Mouse (Mus musculus): ENCODE results near the gene Sephs2. TPM values are rescaled to one million over a fixed set of nuclear protein-coding genes. Genes with fewer than 3 reads are reported as not detected.

The Sephs2 gene
- total and polyA plus RNA-seq, 2 experiments from 2014 or later = 83.2 to 83.9 TPM

- H3K27me3 ChIP-seq (ENCODE audit: insufficient read depth, low read length) = no peaks in the 10 kb centered on the region
- H3K9ac ChIP-seq (replicated peaks; ENCODE audit: low read length) = no peak overlapping the region
- no peak for TF ChIP-seq CTCF (IDR thresholded peaks at IDR 0.05; ENCODE audit: low read depth)
- H3K4me3 ChIP-seq (ENCODE audit: low read length) = no peak overlapping the region
- H3K4me1 ChIP-seq (ENCODE audit: insufficient read depth, low read length) = no peaks in the 10 kb centered on the region
- ATAC-seq = no peak
- DNase-seq (ENCODE audit: low spot score) = no peak
- no peaks in the 10 kb centered on the region for H3K36me3 ChIP-seq (ENCODE audit: insufficient read depth, low read length)
- H3K9me3 ChIP-seq (ENCODE audit: low read length) = no peaks in the 10 kb centered on the region
- no peak overlapping the region for H3K4me2 ChIP-seq (ENCODE audit: low read depth, low read length)
- WGBS = 92% methylated on average over 2 of the region's 2 CpGs
- H3K27ac ChIP-seq = no peak overlapping the region
These were observed 8.3 kb upstream of the Sephs2 start for GRCm38 (mm10) chr7:127282190-127282589.

GRCm38 (mm10) chr7:127281114-127281513 lies 7.3 kb upstream of the Sephs2 start:
- TF ChIP-seq CTCF (IDR thresholded peaks at IDR 0.05; ENCODE audit: low read depth) = no peak
- Histone ChIP-seq H3K9ac (replicated peaks; ENCODE audit: low read length) (no peak overlapping the region), H3K27ac (no peak overlapping the region), H3K4me3 (ENCODE audit: low read length) (no peak overlapping the region), H3K36me3 (ENCODE audit: insufficient read depth, low read length) (no peaks in the 10 kb centered on the region), H3K27me3 (ENCODE audit: insufficient read depth, low read length) (no peaks in the 10 kb centered on the region), H3K4me2 (ENCODE audit: low read depth, low read length) (no peak overlapping the region), H3K9me3 (ENCODE audit: low read length) (no peaks in the 10 kb centered on the region), H3K4me1 (ENCODE audit: insufficient read depth, low read length) (no peaks in the 10 kb centered on the region)
- DNase-seq (ENCODE audit: low spot score) (no peak), ATAC-seq (no peak)
- WGBS = 74% methylated on average over 4 of the region's 4 CpGs

GRCm38 (mm10) chr7:127280092-127280491 lies 6.2 kb upstream of the Sephs2 start:
- DNase-seq (ENCODE audit: low spot score) (no peak), ATAC-seq (no peak)
- no peak for TF ChIP-seq CTCF (IDR thresholded peaks at IDR 0.05; ENCODE audit: low read depth)
- Histone ChIP-seq H3K27me3 (ENCODE audit: insufficient read depth, low read length) (no peaks in the 10 kb centered on the region), H3K4me2 (ENCODE audit: low read depth, low read length) (no peak overlapping the region), H3K9me3 (ENCODE audit: low read length) (no peaks in the 10 kb centered on the region), H3K27ac (no peak overlapping the region), H3K4me1 (ENCODE audit: insufficient read depth, low read length) (no peaks in the 10 kb centered on the region), H3K4me3 (ENCODE audit: low read length) (no peak overlapping the region), H3K9ac (replicated peaks; ENCODE audit: low read length) (no peak overlapping the region), H3K36me3 (ENCODE audit: insufficient read depth, low read length) (no peaks in the 10 kb centered on the region)
- 71% methylated on average over 3 of the region's 3 CpGs for WGBS

GRCm38 (mm10) chr7:127278311-127278710 lies 4.5 kb upstream of the Sephs2 start:
- peak; percentile 59 for DNase-seq (ENCODE audit: low spot score)
- Histone ChIP-seq H3K27me3 (ENCODE audit: insufficient read depth, low read length) (no peaks in the 10 kb centered on the region), H3K36me3 (ENCODE audit: insufficient read depth, low read length) (no peaks in the 10 kb centered on the region)

GRCm38 (mm10) chr7:127276519-127276961 lies 2.7 kb upstream of the Sephs2 start:
- H3K27me3 ChIP-seq (ENCODE audit: insufficient read depth, low read length) = no peaks in the 10 kb centered on the region
- no peaks in the 10 kb centered on the region for H3K36me3 ChIP-seq (ENCODE audit: insufficient read depth, low read length)
- H3K4me3 ChIP-seq (ENCODE audit: low read length) = no peak overlapping the region
- H3K9me3 ChIP-seq (ENCODE audit: low read length) = no peaks in the 10 kb centered on the region
- H3K4me2 ChIP-seq (ENCODE audit: low read depth, low read length) = no peak overlapping the region
- ATAC-seq (no peak), DNase-seq (ENCODE audit: low spot score) (no peak)
- H3K9ac ChIP-seq (replicated peaks; ENCODE audit: low read length) = no peak overlapping the region
- H3K4me1 ChIP-seq (ENCODE audit: insufficient read depth, low read length) = peaks cover 11% of the 10 kb centered on the region
- WGBS = 68% methylated on average over 5 of the region's 5 CpGs
- H3K27ac ChIP-seq = no peak overlapping the region
- no peak for TF ChIP-seq CTCF (IDR thresholded peaks at IDR 0.05; ENCODE audit: low read depth)

More at GRCm38 (mm10) chr7:127278311-127278710, 4.5 kb upstream of the Sephs2 start:
- 15% methylated on average over 8 of the region's 8 CpGs for WGBS
- no peak overlapping the region for H3K4me2 ChIP-seq (ENCODE audit: low read depth, low read length)
- H3K9ac ChIP-seq (replicated peaks; ENCODE audit: low read length) = no peak overlapping the region
- H3K9me3 ChIP-seq (ENCODE audit: low read length) = no peaks in the 10 kb centered on the region
- no peaks in the 10 kb centered on the region for H3K4me1 ChIP-seq (ENCODE audit: insufficient read depth, low read length)
- ATAC-seq = peak; percentile 31; the same call in 1 of the 2 replicates
- H3K27ac ChIP-seq = no peak overlapping the region
- peak; percentile 68 for TF ChIP-seq CTCF (IDR thresholded peaks at IDR 0.05; ENCODE audit: low read depth)
- no peak overlapping the region for H3K4me3 ChIP-seq (ENCODE audit: low read length)

- Histone ChIP-seq H3K4me1 (ENCODE audit: insufficient read depth, low read length) (peaks cover 11% of the 10 kb centered on the region), H3K9me3 (ENCODE audit: low read length) (no peaks in the 10 kb centered on the region), H3K27ac (peak overlapping the region; percentile 82), H3K36me3 (ENCODE audit: insufficient read depth, low read length) (no peaks in the 10 kb centered on the region), H3K4me3 (ENCODE audit: low read length) (peak overlapping the region; percentile 73), H3K4me2 (ENCODE audit: low read depth, low read length) (peak overlapping the region; percentile 90), H3K9ac (replicated peaks; ENCODE audit: low read length) (peak overlapping the region; percentile 86), H3K27me3 (ENCODE audit: insufficient read depth, low read length) (no peaks in the 10 kb centered on the region)
- no peak for TF ChIP-seq CTCF (IDR thresholded peaks at IDR 0.05; ENCODE audit: low read depth)
- peak; percentile 77 for ATAC-seq
- DNase-seq (ENCODE audit: low spot score) = peak; percentile 56
- 13% methylated on average over 50 of the region's 50 CpGs for WGBS
These were observed 534 bp downstream of the Sephs2 start for GRCm38 (mm10) chr7:127273118-127273923.

GRCm38 (mm10) chr7:127272566-127272965 lies 1.3 kb downstream of the Sephs2 start:
- H3K9ac ChIP-seq (replicated peaks; ENCODE audit: low read length) = peak overlapping the region; percentile 86; the same call in 1 of the 2 replicates
- ATAC-seq (no peak), DNase-seq (ENCODE audit: low spot score) (no peak)
- no peak for TF ChIP-seq CTCF (IDR thresholded peaks at IDR 0.05; ENCODE audit: low read depth)
- no peaks in the 10 kb centered on the region for H3K27me3 ChIP-seq (ENCODE audit: insufficient read depth, low read length)
- no peak overlapping the region for H3K27ac ChIP-seq
- H3K4me3 ChIP-seq (ENCODE audit: low read length) = 0 out of 2 replicates have a peak overlapping the region, but pooled peaks have one; percentile 73
- H3K4me1 ChIP-seq (ENCODE audit: insufficient read depth, low read length) = peaks cover 11% of the 10 kb centered on the region
- no peaks in the 10 kb centered on the region for H3K36me3 ChIP-seq (ENCODE audit: insufficient read depth, low read length)
- WGBS = 86% methylated on average over 15 of the region's 15 CpGs
- no peaks in the 10 kb centered on the region for H3K9me3 ChIP-seq (ENCODE audit: low read length)
- peak overlapping the region; percentile 90 for H3K4me2 ChIP-seq (ENCODE audit: low read depth, low read length)

Measured in hindbrain, postnatal 0 days (tissue).